Mouse (Mus musculus): Measurements from ENCODE around the gene Erg28. TPM values are rescaled to one million over a fixed set of nuclear protein-coding genes. Genes with fewer than 3 reads are reported as not detected.

Erg28 gene
- polyA plus RNA-seq (2014; fragmentation: Illumina TruSeq; extraction: RNeasy Lipid Tissue Mini Kit (QIAGEN cat#74804); ENCODE audit: low read depth, low replicate concordance) = 40.1 TPM

DNA sequence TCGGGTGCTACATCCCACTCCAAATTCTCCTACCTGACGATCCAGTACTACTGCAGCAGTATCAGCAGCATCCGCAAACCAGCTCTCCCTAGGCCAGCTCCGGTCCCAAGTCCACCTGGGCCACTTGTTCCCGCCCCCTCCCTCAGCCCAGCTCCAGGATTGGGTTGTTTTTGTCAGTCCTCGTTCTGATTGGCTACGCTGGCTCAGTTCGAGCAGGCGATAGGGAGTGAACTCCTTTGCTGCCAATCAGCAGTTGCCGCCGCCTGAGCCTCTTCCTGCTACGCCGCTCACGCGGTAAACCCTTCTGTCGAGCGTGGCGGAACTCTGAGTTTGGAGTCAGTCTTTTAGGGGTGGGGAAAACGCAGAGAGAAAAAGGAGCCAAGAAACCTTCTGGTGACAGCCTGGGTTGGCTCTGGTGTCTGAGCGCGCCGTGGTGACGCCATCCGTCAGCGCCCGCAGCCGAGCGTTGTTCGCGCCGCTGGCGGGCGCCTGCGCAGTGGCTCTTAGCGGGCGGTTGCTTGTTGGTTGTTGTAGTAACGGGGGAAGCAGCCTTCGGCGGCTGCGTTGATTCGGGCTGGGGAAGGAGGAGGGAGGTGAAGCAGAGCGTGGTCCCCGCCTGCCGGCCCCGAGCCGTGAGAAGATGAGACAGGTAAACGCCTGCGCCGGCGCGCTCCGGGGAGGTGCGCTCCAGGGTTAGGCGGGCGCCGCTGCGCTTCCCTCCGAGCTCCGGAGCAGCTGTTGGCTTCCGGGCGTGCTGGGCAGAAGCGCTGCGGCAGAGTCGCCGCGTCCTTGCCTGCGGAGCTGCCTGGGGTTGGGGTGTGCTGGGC lies at the start of gene Erg28, which contains the start of gene Ttll5:
Erg28 (minus strand) TSS at position 113 of the 827 bp plus-strand sequence.
Ttll5 (plus strand) TSS at position 222 of the 827 bp plus-strand sequence.

Other genes starting within 250 kb of the Erg28 start
- gene Jdp2, start 225.5 kb downstream of the Erg28 start, polyA plus RNA-seq (2014; fragmentation: Illumina TruSeq; extraction: RNeasy Lipid Tissue Mini Kit (QIAGEN cat#74804); ENCODE audit: low read depth, low replicate concordance) = 0.17 TPM
- gene Batf, start 137.9 kb downstream of the Erg28 start, polyA plus RNA-seq (2014; fragmentation: Illumina TruSeq; extraction: RNeasy Lipid Tissue Mini Kit (QIAGEN cat#74804); ENCODE audit: low read depth, low replicate concordance) = 0.24 TPM
- 23.5 TPM for gene Flvcr2, start 78.0 kb downstream of the Erg28 start, polyA plus RNA-seq (2014; fragmentation: Illumina TruSeq; extraction: RNeasy Lipid Tissue Mini Kit (QIAGEN cat#74804); ENCODE audit: low read depth, low replicate concordance)
- gene Ttll5, start 109 bp upstream of the Erg28 start, polyA plus RNA-seq (2014; fragmentation: Illumina TruSeq; extraction: RNeasy Lipid Tissue Mini Kit (QIAGEN cat#74804); ENCODE audit: low read depth, low replicate concordance) = 185 TPM

Data from testis, adult 10 weeks (tissue).